Mouse (Mus musculus) embryonic facial prominence, embryonic 14.5 days (tissue): ENCODE results near the gene Traf3ip3. TPM values are rescaled to one million over a fixed set of nuclear protein-coding genes. Genes with fewer than 3 reads are reported as not detected.

Source experiments
- ATAC-seq: fragments of 200-750 bp; cut with Nextera tagmentation; 2 replicates; pipeline ENCODE4 v1.8.0; 2017; ENCODE audit warnings: low read depth, moderate number of reproducible peaks, moderate TSS enrichment
- DNase-seq: peaks from one replicate; pipeline ENCODE4 v3.0.0-alpha.2; 2015; ENCODE audit warnings: low spot score
- H3K27ac ChIP-seq: fragments of 300-500 bp; sonication (generic); replicated peaks from 2 replicates; pipeline ENCODE4 v1.5.1; 2014; ENCODE audit warnings: low read depth, mild to moderate bottlenecking, low read length, moderate library complexity
- H3K27me3 ChIP-seq: fragments of 300-500 bp; sonication (generic); replicated peaks from 2 replicates; pipeline ENCODE4 v1.6.1; 2014; ENCODE audit warnings: low read length; ENCODE audit not compliant: control insufficient read depth, insufficient read depth
- H3K36me3 ChIP-seq: fragments of 300-500 bp; sonication (generic); 2 replicates; pipeline ENCODE4 v1.6.1; 2014; ENCODE audit warnings: low read length, mixed read lengths; ENCODE audit not compliant: control insufficient read depth, insufficient read depth
- H3K4me1 ChIP-seq: fragments of 300-500 bp; sonication (generic); 2 replicates; pipeline ENCODE4 v1.6.1; 2014; ENCODE audit warnings: antibody characterized with exemption, low read length; ENCODE audit not compliant: control insufficient read depth, insufficient read depth
- H3K4me2 ChIP-seq: fragments of 300-500 bp; sonication (generic); 2 replicates; pipeline ENCODE4 v1.6.1; 2014; ENCODE audit warnings: low read depth, mild to moderate bottlenecking, low read length, moderate library complexity, mixed read lengths
- H3K4me3 ChIP-seq: fragments of 300-500 bp; sonication (generic); 2 replicates; pipeline ENCODE4 v1.5.1; 2014; ENCODE audit warnings: low read depth, mild to moderate bottlenecking, low read length
- H3K9ac ChIP-seq: fragments of 300-500 bp; sonication (generic); 2 replicates; pipeline ENCODE4 v1.6.1; 2014; ENCODE audit warnings: low read depth, mild to moderate bottlenecking, low read length, moderate library complexity, mixed read lengths
- H3K9me3 ChIP-seq: fragments of 300-500 bp; sonication (generic); 2 replicates; pipeline ENCODE4 v1.6.1; 2016; ENCODE audit warnings: low read length; ENCODE audit not compliant: control insufficient read depth
- WGBS: fragments of 180-500 bp; shearing (Covaris S2); extraction: QIAGEN DNeasy Blood & Tissue Kit; methylation state at CpG from one replicate; pipeline ENCODE4 v1.1.7; 2014; 5-methylcytosine and 5-hydroxymethylcytosine counted together
- polyA plus RNA-seq: library from polyadenylated mRNA; unstranded; fragments of >200 nt; fragmentation: Nextera tagmentation; extraction: Ambion mirVana; gene quantifications from 2 replicates; pipeline ENCODE4 v1.2.1, GENCODE M21; 2014

Gene Traf3ip3
- polyA plus RNA-seq, 1 experiment from 2014 or later: 39.3 TPM

DNA sequence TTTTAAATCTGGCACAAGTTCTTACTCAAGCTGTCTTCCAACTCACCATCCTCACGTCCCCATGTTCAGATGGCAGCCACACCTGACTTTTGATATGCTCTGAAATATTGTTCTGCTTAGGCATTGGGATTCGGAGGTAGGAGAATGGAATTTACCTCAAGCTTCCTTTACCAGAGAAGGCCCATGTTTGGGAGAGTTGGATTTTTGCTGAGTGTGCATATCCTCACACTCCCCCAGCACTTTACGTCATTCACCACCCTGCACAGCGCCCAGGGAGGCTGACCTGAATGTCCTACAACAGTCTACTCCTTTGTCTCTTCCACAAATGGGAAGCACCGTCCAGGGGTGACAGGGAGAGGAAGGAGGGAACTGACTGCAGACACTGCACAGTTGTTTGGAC, 18.9 kb upstream of the Traf3ip3 start:
- H3K36me3 ChIP-seq: no peaks in the 10 kb centered on the region
- H3K4me2 ChIP-seq: no peak overlapping the region
- H3K27me3 ChIP-seq: no peaks in the 10 kb centered on the region
- H3K27ac ChIP-seq: no peak overlapping the region
- no peak overlapping the region for H3K9ac ChIP-seq
- ATAC-seq: no peak
- no peaks in the 10 kb centered on the region for H3K4me1 ChIP-seq
- DNase-seq: no peak
- 0 out of 2 replicates have a peak, but pooled peaks cover 3% of the 10 kb centered on the region for H3K9me3 ChIP-seq
- H3K4me3 ChIP-seq: no peak overlapping the region
- 67% methylated on average over 5 of the region's 5 CpGs for WGBS

DNA sequence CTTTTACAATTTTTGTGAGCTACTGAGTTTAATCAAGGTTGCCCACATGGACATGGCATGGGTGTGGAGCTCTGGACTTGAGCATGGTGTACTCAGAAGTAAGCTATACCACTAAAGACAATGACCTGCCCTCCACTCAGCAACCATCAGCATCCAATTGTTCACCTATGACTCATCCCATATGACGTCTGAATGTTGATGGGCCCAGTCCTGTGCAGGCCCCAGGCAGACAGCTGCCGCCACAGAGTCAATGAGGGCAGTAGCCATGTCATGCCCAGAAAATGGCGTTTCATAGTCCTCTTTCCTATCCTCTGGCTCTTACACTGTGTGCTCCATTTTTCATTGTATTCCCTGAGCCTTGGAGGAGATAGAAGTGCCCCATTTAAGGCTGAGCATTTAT, 14.5 kb upstream of the Traf3ip3 start:
- H3K9me3 ChIP-seq: 0 out of 2 replicates have a peak, but pooled peaks cover 3% of the 10 kb centered on the region
- no peaks in the 10 kb centered on the region for H3K36me3 ChIP-seq
- H3K4me2 ChIP-seq: no peak overlapping the region
- no peaks in the 10 kb centered on the region for H3K27me3 ChIP-seq
- no peak overlapping the region for H3K9ac ChIP-seq
- H3K4me1 ChIP-seq: no peaks in the 10 kb centered on the region
- H3K27ac ChIP-seq: no peak overlapping the region
- ATAC-seq (no peak), DNase-seq (no peak)
- H3K4me3 ChIP-seq: no peak overlapping the region
- whole genome bisulfite sequencing: 78% methylated on average over 3 of the region's 3 CpGs

GRCm38 (mm10) chr1:193214053-193214452, 12.6 kb upstream of the Traf3ip3 start:
- no peaks in the 10 kb centered on the region for H3K36me3 ChIP-seq
- H3K4me2 ChIP-seq: no peak overlapping the region
- no peak overlapping the region for H3K4me3 ChIP-seq
- no peaks in the 10 kb centered on the region for H3K4me1 ChIP-seq
- WGBS: 58% methylated on average over 5 of the region's 5 CpGs
- no peak overlapping the region for H3K9ac ChIP-seq
- H3K27ac ChIP-seq: no peak overlapping the region
- H3K9me3 ChIP-seq: 0 out of 2 replicates have a peak, but pooled peaks cover 3% of the 10 kb centered on the region
- ATAC-seq (no peak), DNase-seq (no peak)
- no peaks in the 10 kb centered on the region for H3K27me3 ChIP-seq

- H3K4me1 ChIP-seq: no peaks in the 10 kb centered on the region
- no peak overlapping the region for H3K4me3 ChIP-seq
- DNase-seq (no peak), ATAC-seq (no peak)
- H3K9ac ChIP-seq: no peak overlapping the region
- no peak overlapping the region for H3K4me2 ChIP-seq
- 66% methylated on average over 5 of the region's 5 CpGs for WGBS
- no peaks in the 10 kb centered on the region for H3K27me3 ChIP-seq
- H3K36me3 ChIP-seq: no peaks in the 10 kb centered on the region
- H3K27ac ChIP-seq: no peak overlapping the region
- no peaks in the 10 kb centered on the region for H3K9me3 ChIP-seq
These were observed 9.9 kb upstream of the Traf3ip3 start for GRCm38 (mm10) chr1:193211371-193211770.

GRCm38 (mm10) chr1:193208178-193208577, 6.7 kb upstream of the Traf3ip3 start:
- ATAC-seq: 0 out of 2 replicates have a peak, but pooled peaks have one; percentile 55
- H3K9ac ChIP-seq: no peak overlapping the region
- peak; percentile 64 for DNase-seq

DNA sequence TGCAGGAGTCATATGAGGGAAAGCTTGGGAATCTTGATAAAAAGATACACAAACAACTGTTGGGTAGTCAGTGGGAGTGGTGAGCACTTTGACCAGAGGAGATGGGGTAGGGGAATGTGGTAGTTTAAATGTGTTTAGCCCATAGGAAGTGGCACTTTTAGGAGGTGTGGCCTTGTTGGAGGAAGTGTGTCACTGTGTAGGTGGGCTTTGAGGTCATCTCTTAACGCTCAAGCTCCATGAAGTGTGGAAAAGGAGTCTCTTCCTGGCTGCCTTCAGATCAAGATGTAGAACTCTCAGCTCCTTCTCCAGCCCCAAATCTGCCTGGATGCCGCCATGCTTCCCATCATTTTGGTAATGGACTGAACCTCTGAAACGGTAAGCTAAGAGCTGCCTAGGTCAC, 6.0 kb upstream of the Traf3ip3 start, which contains the start of gene Lamb3:
Lamb3 (plus strand) TSS at position 197 of the 400 bp plus-strand sequence.
- H3K27ac ChIP-seq: no peak within 1 kb of the TSS
- DNase-seq: no peak
- no peak for ATAC-seq
- no peak within 1 kb of the TSS for H3K4me3 ChIP-seq
- no peaks in the 10 kb centered on the region for H3K9me3 ChIP-seq
- WGBS: 85% methylated on average over 3 of the region's 3 CpGs
- no peak within 1 kb of the TSS for H3K9ac ChIP-seq
- no peaks in the 10 kb centered on the region for H3K4me1 ChIP-seq
- H3K36me3 ChIP-seq: no peaks in the 10 kb centered on the region
- H3K4me2 ChIP-seq: no peak within 1 kb of the TSS
- H3K27me3 ChIP-seq: no peaks in the 10 kb centered on the region

More at GRCm38 (mm10) chr1:193208178-193208577, 6.7 kb upstream of the Traf3ip3 start:
- no peak overlapping the region for H3K4me3 ChIP-seq
- no peaks in the 10 kb centered on the region for H3K9me3 ChIP-seq
- 27% methylated on average over 2 of the region's 2 CpGs for WGBS
- no peak overlapping the region for H3K27ac ChIP-seq
- H3K4me2 ChIP-seq: no peak overlapping the region
- no peaks in the 10 kb centered on the region for H3K27me3 ChIP-seq
- no peaks in the 10 kb centered on the region for H3K36me3 ChIP-seq
- no peaks in the 10 kb centered on the region for H3K4me1 ChIP-seq

- H3K9ac ChIP-seq: no peak overlapping the region
- no peaks in the 10 kb centered on the region for H3K9me3 ChIP-seq
- H3K4me3 ChIP-seq: no peak overlapping the region
- no peaks in the 10 kb centered on the region for H3K4me1 ChIP-seq
- H3K27ac ChIP-seq: no peak overlapping the region
- no peaks in the 10 kb centered on the region for H3K27me3 ChIP-seq
- ATAC-seq: no peak
- no peak overlapping the region for H3K4me2 ChIP-seq
- WGBS: 94% methylated on average over 2 of the region's 2 CpGs
- DNase-seq: no peak
- no peaks in the 10 kb centered on the region for H3K36me3 ChIP-seq
These were observed 3.9 kb upstream of the Traf3ip3 start for GRCm38 (mm10) chr1:193205431-193205830.

- DNase-seq: no peak
- Histone ChIP-seq H3K4me3 (no peak overlapping the region), H3K36me3 (no peaks in the 10 kb centered on the region), H3K4me2 (no peak overlapping the region), H3K27me3 (no peaks in the 10 kb centered on the region), H3K27ac (no peak overlapping the region), H3K4me1 (no peaks in the 10 kb centered on the region), H3K9me3 (no peaks in the 10 kb centered on the region), H3K9ac (no peak overlapping the region)
- no peak for ATAC-seq
- WGBS: 60% methylated on average over 2 of the region's 2 CpGs
These were observed 2.3 kb upstream of the Traf3ip3 start for GRCm38 (mm10) chr1:193203821-193204220.

DNA sequence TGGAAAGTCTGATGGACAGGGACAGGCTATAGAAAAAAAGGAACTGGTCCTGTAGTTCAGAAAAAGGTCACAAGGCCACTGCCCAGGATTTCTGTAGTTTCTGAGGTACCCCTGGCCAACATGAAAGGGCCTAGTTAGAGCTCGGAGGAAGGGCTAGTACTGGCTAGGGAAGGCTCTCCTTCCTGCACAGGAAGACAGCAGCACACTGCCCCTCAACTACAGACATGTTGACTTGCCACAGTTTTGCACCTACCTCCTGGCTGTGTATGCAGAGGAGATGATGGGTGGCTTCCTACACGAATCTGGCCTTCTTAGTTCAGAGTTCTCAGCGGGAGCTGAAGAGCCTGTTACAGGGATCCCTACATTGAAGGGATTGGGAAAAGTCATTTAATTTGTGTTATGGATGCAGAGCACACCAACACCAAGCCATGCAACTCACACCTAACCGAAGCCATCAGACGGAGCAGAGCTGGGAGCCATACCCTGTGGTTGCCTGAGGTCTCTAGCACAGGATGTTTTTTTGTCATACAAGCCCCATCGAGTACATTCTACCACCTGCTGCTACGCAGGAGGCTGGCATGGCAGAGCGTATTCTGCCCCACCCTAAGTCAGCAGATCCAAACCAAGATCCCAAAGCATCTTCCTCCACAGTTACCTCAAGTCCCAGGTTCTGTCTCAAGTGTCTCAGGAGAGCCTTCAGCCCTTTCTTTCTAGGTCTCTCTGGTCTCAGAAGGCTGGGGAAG, 692 bp downstream of the Traf3ip3 start:
- 81% methylated on average over 8 of the region's 8 CpGs for WGBS
- H3K36me3 ChIP-seq: no peaks in the 10 kb centered on the region
- H3K27me3 ChIP-seq: no peaks in the 10 kb centered on the region
- ATAC-seq (no peak), DNase-seq (no peak)
- no peak overlapping the region for H3K4me3 ChIP-seq
- H3K9me3 ChIP-seq: no peaks in the 10 kb centered on the region
- H3K4me2 ChIP-seq: no peak overlapping the region
- H3K4me1 ChIP-seq: no peaks in the 10 kb centered on the region
- no peak overlapping the region for H3K9ac ChIP-seq
- no peak overlapping the region for H3K27ac ChIP-seq
